Mouse (Mus musculus): ENCODE data around the gene Zfp882. TPM values are rescaled to one million over a fixed set of nuclear protein-coding genes. Genes with fewer than 3 reads are reported as not detected.

Zfp882 gene
- 3.2 TPM for polyA plus RNA-seq (2017; shearing (Covaris generic))

GRCm38 (mm10) chr8:71908309-71909261 is at the start of gene Zfp882, which contains the start of gene Zfp617:
TSS of gene Zfp882 (plus strand) at chr8:71908608.
TSS of gene Zfp617 (plus strand) at chr8:71908635.

DNA sequence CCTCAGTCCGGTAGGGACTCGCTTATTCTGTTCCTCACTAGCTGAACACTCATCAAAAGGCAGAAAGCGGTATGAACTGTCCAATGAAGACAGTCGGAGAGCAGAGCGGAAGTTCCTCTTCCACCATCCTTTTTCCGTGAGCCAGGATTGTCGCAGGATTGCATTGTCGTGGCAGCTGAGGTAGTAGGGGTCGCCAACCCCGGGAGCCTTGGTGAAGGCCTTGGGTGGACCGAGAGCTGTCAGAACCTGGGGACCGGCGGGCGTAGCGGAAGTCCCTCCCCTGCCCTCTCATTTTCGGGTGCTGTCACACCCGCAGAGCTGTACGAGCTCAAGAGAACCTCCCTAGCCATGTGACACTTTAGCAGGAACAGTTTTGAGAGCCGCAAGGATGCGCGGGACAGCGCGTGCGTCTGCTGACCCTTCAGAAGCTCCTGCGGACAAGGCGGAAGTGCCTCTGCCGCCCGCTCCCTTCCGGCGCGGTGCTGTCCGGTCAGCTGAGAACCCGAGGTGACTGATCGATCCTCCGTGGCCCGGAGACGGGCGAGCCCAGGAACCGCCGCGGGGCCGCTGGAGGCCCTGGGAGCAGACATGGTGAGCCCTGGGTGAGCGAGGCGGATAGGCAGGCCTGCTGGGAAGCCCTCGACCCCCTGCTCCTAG is 26.7 kb upstream of the Zfp882 start, which contains the start of gene Zfp709:
TSS of gene Zfp709 (plus strand) at position 402 of the 657 bp plus-strand sequence.

DNA sequence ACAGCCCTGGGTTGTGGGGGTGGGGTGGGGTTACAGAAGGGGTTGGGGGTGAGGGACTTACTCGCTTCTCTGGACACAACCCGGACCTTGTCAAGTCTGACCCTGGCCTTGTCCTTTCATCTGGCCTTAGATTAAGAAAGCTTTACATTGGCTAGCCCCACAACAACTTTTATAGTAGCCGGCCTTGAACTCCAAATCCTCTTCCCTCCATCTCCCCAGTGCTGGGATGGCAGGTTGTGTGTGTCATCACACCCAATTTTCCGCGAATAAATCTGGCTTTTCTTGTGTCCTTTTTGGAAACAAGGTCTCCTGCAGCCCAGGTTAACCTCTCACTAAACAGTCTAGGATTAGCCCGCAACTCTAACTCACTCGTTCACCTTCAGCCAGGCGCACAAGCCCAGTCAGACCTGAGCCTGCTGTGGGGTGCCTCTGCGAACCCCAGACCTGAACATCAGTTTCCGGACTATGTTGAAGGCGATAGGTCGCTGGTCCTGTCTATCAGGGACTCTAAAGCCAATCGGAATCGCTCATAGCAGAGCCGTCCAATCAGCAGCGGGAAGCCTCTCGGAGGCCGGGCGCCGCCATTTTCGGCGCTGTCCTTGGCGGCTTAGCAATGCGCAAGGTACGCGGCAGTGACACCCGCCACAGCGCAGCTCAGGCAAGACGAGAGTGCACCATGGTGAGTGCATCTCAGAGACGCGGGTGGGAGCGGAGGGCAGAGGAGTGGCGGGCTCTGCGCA is 42.2 kb downstream of the Zfp882 start, which contains the start of gene Zfp961:
TSS of gene Zfp961 (plus strand) at position 557 of the 740 bp plus-strand sequence.

Other genes with a start within 250 kb of the Zfp882 start
- 0.44 TPM for gene Unc13a, start 236.9 kb upstream of the Zfp882 start, polyA plus RNA-seq (2017; shearing (Covaris generic))
- gene Jak3, start 232.3 kb upstream of the Zfp882 start, polyA plus RNA-seq (2017; shearing (Covaris generic)): 78.2 TPM
- gene Insl3, start 219.4 kb upstream of the Zfp882 start, polyA plus RNA-seq (2017; shearing (Covaris generic)): 28.9 TPM
- gene B3gnt3, start 206.8 kb upstream of the Zfp882 start, polyA plus RNA-seq (2017; shearing (Covaris generic)): 1.6 TPM
- gene Fcho1, start 182.9 kb upstream of the Zfp882 start, polyA plus RNA-seq (2017; shearing (Covaris generic)): 144 TPM
- 4.5 TPM for gene Zfp709, start 26.6 kb upstream of the Zfp882 start, polyA plus RNA-seq (2017; shearing (Covaris generic))
- gene Zfp617, start within 50 bp of the Zfp882 start, polyA plus RNA-seq (2017; shearing (Covaris generic)): 6.8 TPM
- 6.3 TPM for gene Zfp961, start 42.4 kb downstream of the Zfp882 start, polyA plus RNA-seq (2017; shearing (Covaris generic))
- gene Cyp4f18, start 101.0 kb downstream of the Zfp882 start, polyA plus RNA-seq (2017; shearing (Covaris generic)): not detected
- not detected for gene Olfr372, start 132.6 kb downstream of the Zfp882 start, polyA plus RNA-seq (2017; shearing (Covaris generic))
- 0.40 TPM for gene Olfr373, start 174.6 kb downstream of the Zfp882 start, polyA plus RNA-seq (2017; shearing (Covaris generic))
- 0.15 TPM for gene Olfr374, start 198.4 kb downstream of the Zfp882 start, polyA plus RNA-seq (2017; shearing (Covaris generic))
- 501 TPM for gene Tpm4, start 226.4 kb downstream of the Zfp882 start, polyA plus RNA-seq (2017; shearing (Covaris generic))

Data from naive thymus-derived CD4-positive, alpha-beta T cell, adult 5 months (primary cell).